Mouse (Mus musculus): ENCODE measurements at regions not wholly inside any gene's neighbourhood (a gene's known extent, or its start where the extent isn't known, plus 50 kb on each side); places are given as distances from the start of the nearest gene placed in this dataset.

DNA sequence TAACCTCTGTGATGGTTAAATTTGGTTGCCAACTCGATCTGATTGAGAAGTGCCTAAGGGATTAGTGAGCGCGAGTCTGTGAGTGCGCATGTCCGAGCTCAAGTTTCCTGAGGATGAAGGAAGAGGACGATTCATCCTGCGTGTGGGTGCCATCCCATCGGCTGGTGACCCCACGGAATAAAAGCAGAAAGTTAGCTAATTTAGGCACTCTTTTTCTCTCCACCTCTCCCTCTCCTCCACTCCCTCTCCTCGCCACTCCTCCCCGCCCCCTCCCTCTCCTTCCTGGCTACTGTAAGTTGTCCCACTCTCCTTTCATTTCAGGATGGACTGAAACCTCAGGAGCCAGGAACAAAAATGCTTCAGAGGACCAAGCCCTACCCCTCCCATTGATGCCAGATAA lies 168.9 kb upstream of the Gm10131 start:
- TF ChIP-seq CTCF (IDR thresholded peaks at IDR 0.05; ENCODE audit: low read depth, low read length) (no peak), POLR2A (IDR thresholded peaks at IDR 0.05; ENCODE audit: borderline replicate concordance, low read depth, low read length) (no peak)
